Mouse (Mus musculus): ENCODE data around the gene Tbc1d10a.

GRCm38 (mm10) chr11:4183511-4183910, 3.1 kb upstream of the Tbc1d10a start:
- no peak for TF ChIP-seq CTCF (IDR thresholded peaks at IDR 0.05; ENCODE audit: low read depth, low read length)
- TF ChIP-seq POLR2A (IDR thresholded peaks at IDR 0.05; ENCODE audit: extremely low read depth, insufficient read depth, low read length) = no peak

Measured in liver, adult 2 months (tissue).